Mouse (Mus musculus) monocyte, adult 5-6 weeks (primary cell): ENCODE results near the gene Eif1. TPM values are rescaled to one million over a fixed set of nuclear protein-coding genes. Genes with fewer than 3 reads are reported as not detected.

Experiments
- total RNA-seq: library from RNA; stranded (forward); fragments of 200-1000, 200-491, 200-594 nt; gene quantifications from 3 replicates; pipeline ENCODE4 v1.2.3, GENCODE M21; 2017

Eif1 gene
- total RNA-seq, 1 experiment from 2014 or later = 492 TPM

Other genes with a start within 250 kb of the Eif1 start
- not detected in 3 replicates for gene Krt32, start 231.7 kb upstream of the Eif1 start, total RNA-seq
- gene Krt35, start 223.6 kb upstream of the Eif1 start, total RNA-seq = not detected in 3 replicates
- gene Krt36, start 214.3 kb upstream of the Eif1 start, total RNA-seq = not detected in 3 replicates
- gene Krt13, start 198.3 kb upstream of the Eif1 start, total RNA-seq = not detected in 3 replicates
- gene Krt15, start 184.0 kb upstream of the Eif1 start, total RNA-seq = not detected in 3 replicates
- gene Krt19, start 171.2 kb upstream of the Eif1 start, total RNA-seq = not detected in 3 replicates
- not detected in 3 replicates for gene Krt9, start 126.6 kb upstream of the Eif1 start, total RNA-seq
- not detected in 3 replicates for gene Krt14, start 112.3 kb upstream of the Eif1 start, total RNA-seq
- gene Krt16, start 71.0 kb upstream of the Eif1 start, total RNA-seq = not detected in 3 replicates
- not detected in 3 replicates for gene Krt17, start 58.9 kb upstream of the Eif1 start, total RNA-seq
- not detected in 3 replicates for gene Krt42, start 50.0 kb upstream of the Eif1 start, total RNA-seq
- not detected in 3 replicates for gene Gast, start 14.5 kb downstream of the Eif1 start, total RNA-seq
- 1.3 to 2.7 TPM in 2 of 3 replicates, not detected in the other for gene Hap1, start 36.2 kb downstream of the Eif1 start, total RNA-seq
- 14.7 to 28.8 TPM (median 21.2 TPM) in 3 replicates for gene Jup, start 77.9 kb downstream of the Eif1 start, total RNA-seq
- 0.64 to 5.3 TPM (median 3.1 TPM) in 3 replicates for gene P3h4, start 95.0 kb downstream of the Eif1 start, total RNA-seq
- 0.57 to 4.4 TPM (median 2.1 TPM) in 3 replicates for gene Fkbp10, start 95.8 kb downstream of the Eif1 start, total RNA-seq
- gene Nt5c3b, start 121.9 kb downstream of the Eif1 start, total RNA-seq = 8.0 to 38.5 TPM (median 14.4 TPM) in 3 replicates
- 0.97 TPM in 1 of 3 replicates, not detected in the others for gene Klhl10, start 122.0 kb downstream of the Eif1 start, total RNA-seq
- gene Klhl11, start 152.9 kb downstream of the Eif1 start, total RNA-seq = 16.4 to 28.5 TPM (median 24.2 TPM) in 3 replicates
- gene Acly, start 208.1 kb downstream of the Eif1 start, total RNA-seq = 104 to 134 TPM (median 105 TPM) in 3 replicates
- gene Ttc25, start 225.7 kb downstream of the Eif1 start, total RNA-seq = 4.4 TPM in 1 of 3 replicates, not detected in the others